Mouse (Mus musculus): ENCODE measurements around the gene Ralgps2. TPM values are rescaled to one million over a fixed set of nuclear protein-coding genes. Genes with fewer than 3 reads are reported as not detected.

Ralgps2 gene
- polyA plus RNA-seq, 1 experiment from 2014 or later, result 25.6 TPM

DNA sequence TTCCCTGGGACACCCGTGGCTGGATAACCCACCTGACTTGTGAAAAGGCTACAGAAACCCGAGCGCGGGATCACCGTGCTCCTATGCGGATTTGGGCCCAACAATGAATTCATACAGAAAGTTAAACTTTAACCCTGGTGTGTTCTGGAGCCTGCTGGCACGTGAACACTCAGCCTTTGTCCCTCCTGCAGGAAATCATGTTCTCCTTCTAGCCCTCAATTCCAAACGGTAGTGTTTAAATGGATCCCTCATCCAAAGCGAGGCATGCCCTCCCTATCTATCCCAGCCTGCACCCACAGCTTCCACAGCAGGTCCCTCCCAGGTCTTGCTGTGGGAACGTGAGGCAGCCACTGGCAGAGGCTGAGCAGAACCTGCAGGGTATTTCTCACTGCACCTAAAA, 131.1 kb downstream of the Ralgps2 start:
- Histone ChIP-seq H3K9ac (replicated peaks) (no peak overlapping the region), H3K27me3 (ENCODE audit: insufficient read depth, low read length) (no peaks in the 10 kb centered on the region), H3K36me3 (replicated peaks; ENCODE audit: insufficient read depth, low read length) (no peaks in the 10 kb centered on the region), H3K4me1 (ENCODE audit: insufficient read depth) (no peaks in the 10 kb centered on the region), H3K9me3 (ENCODE audit: low read length) (no peaks in the 10 kb centered on the region), H3K4me2 (ENCODE audit: low read depth, low read length) (no peak overlapping the region), H3K4me3 (ENCODE audit: low read depth, low read length) (no peak overlapping the region), H3K27ac (ENCODE audit: low read depth) (no peak overlapping the region)
- 61% methylated on average over 10 of the region's 10 CpGs for WGBS (ENCODE audit: insufficient replicate concordance)
- no peak for ATAC-seq
- TF ChIP-seq EP300 (IDR thresholded peaks at IDR 0.05; ENCODE audit: low read depth), result no peak
- no peak for TF ChIP-seq CTCF (IDR thresholded peaks at IDR 0.05; ENCODE audit: low read depth)
- DNase-seq, result no peak

DNA sequence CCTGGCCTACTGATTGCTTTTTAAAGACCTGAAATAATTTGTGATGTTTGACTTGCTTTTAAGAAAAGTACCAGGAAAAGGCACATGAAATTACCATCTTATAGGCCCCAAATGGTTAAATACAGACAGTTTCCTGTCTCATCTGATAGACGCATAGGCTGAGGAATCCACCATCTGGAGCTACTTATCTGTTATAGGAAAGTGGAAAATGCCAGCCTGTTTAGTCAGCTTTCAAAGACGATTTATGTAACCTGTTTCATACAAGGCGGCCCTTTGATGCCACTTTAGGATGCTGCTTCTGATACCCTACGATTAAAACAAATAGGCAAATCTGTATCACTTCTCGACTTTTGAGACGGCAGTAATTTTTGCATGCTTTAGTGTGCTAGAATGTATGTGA, 138.2 kb downstream of the Ralgps2 start:
- Histone ChIP-seq H3K4me2 (ENCODE audit: low read depth, low read length) (no peak overlapping the region), H3K9ac (replicated peaks) (no peak overlapping the region), H3K27ac (ENCODE audit: low read depth) (no peak overlapping the region), H3K9me3 (ENCODE audit: low read length) (no peaks in the 10 kb centered on the region), H3K4me3 (ENCODE audit: low read depth, low read length) (no peak overlapping the region), H3K36me3 (replicated peaks; ENCODE audit: insufficient read depth, low read length) (no peaks in the 10 kb centered on the region), H3K27me3 (ENCODE audit: insufficient read depth, low read length) (no peaks in the 10 kb centered on the region), H3K4me1 (ENCODE audit: insufficient read depth) (no peaks in the 10 kb centered on the region)
- DNase-seq (no peak), ATAC-seq (no peak)
- WGBS (ENCODE audit: insufficient replicate concordance), result 68% methylated on average over 6 of the region's 6 CpGs
- no peak for TF ChIP-seq EP300 (IDR thresholded peaks at IDR 0.05; ENCODE audit: low read depth)
- no peak for TF ChIP-seq CTCF (IDR thresholded peaks at IDR 0.05; ENCODE audit: low read depth)

DNA sequence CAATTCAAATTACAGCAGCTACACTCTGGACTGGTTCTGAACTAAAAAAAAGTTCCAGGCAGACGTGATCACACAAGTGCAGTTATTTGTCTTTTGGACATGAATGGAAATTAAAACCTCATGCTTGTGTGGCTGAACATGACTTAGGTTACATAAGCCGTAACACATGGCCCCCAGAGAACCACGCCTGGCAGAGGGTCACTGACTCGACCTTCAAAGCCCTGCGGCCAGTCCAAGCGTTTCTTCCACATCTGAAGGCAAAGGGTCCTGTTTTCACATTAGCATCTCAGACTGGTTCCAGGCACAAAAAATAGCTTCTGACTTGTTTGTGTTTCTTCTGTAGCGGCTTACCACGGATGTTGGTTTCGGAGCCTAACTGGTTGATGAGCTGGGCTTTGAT, 143.2 kb downstream of the Ralgps2 start:
- no peak for DNase-seq
- Histone ChIP-seq H3K4me2 (ENCODE audit: low read depth, low read length) (no peak overlapping the region), H3K9ac (replicated peaks) (no peak overlapping the region), H3K27ac (ENCODE audit: low read depth) (no peak overlapping the region), H3K4me1 (ENCODE audit: insufficient read depth) (no peaks in the 10 kb centered on the region), H3K36me3 (replicated peaks; ENCODE audit: insufficient read depth, low read length) (no peaks in the 10 kb centered on the region), H3K27me3 (ENCODE audit: insufficient read depth, low read length) (no peaks in the 10 kb centered on the region), H3K9me3 (ENCODE audit: low read length) (no peaks in the 10 kb centered on the region), H3K4me3 (ENCODE audit: low read depth, low read length) (no peak overlapping the region)
- 81% methylated on average over 9 of the region's 9 CpGs for WGBS (ENCODE audit: insufficient replicate concordance)
- no peak for ATAC-seq
- TF ChIP-seq CTCF (IDR thresholded peaks at IDR 0.05; ENCODE audit: low read depth) (no peak), EP300 (IDR thresholded peaks at IDR 0.05; ENCODE audit: low read depth) (no peak)

- no peaks in the 10 kb centered on the region for H3K4me1 ChIP-seq (ENCODE audit: insufficient read depth)
- TF ChIP-seq EP300 (IDR thresholded peaks at IDR 0.05; ENCODE audit: low read depth) (no peak), CTCF (IDR thresholded peaks at IDR 0.05; ENCODE audit: low read depth) (no peak)
- H3K4me2 ChIP-seq (ENCODE audit: low read depth, low read length), result no peak overlapping the region
- DNase-seq (no peak), ATAC-seq (no peak)
- H3K4me3 ChIP-seq (ENCODE audit: low read depth, low read length), result no peak overlapping the region
- no peaks in the 10 kb centered on the region for H3K36me3 ChIP-seq (replicated peaks; ENCODE audit: insufficient read depth, low read length)
- no peak overlapping the region for H3K27ac ChIP-seq (ENCODE audit: low read depth)
- no peak overlapping the region for H3K9ac ChIP-seq (replicated peaks)
- WGBS (ENCODE audit: insufficient replicate concordance), result 60% methylated on average over 5 of the region's 5 CpGs
- no peaks in the 10 kb centered on the region for H3K9me3 ChIP-seq (ENCODE audit: low read length)
- no peaks in the 10 kb centered on the region for H3K27me3 ChIP-seq (ENCODE audit: insufficient read depth, low read length)
These were observed 149.5 kb downstream of the Ralgps2 start for GRCm38 (mm10) chr1:156789844-156790490.

GRCm38 (mm10) chr1:156787164-156787863, 152.1 kb downstream of the Ralgps2 start:
- H3K4me1 ChIP-seq (ENCODE audit: insufficient read depth), result no peaks in the 10 kb centered on the region
- 54% methylated on average over 6 of the region's 6 CpGs for WGBS (ENCODE audit: insufficient replicate concordance)
- no peak overlapping the region for H3K4me3 ChIP-seq (ENCODE audit: low read depth, low read length)

DNA sequence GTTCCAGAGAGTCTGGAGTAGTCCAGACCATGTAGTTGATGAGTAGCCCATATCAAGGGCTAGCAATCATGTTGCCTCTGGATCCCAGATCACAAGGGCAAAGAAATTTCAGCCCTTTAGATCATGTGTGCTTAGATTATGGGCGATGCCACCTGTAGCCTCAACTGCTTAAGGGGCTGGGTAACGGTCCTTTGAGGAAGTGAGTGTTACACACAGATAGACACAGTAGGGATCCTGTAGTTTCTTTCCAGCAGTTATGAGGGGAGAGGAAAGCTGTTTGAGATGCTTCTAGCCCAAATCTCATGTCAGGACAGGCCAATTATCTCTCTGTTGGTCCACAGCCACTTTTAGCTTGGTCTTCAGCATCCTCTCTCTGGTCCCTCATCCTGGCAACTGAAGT, 153.4 kb downstream of the Ralgps2 start:
- no peak for DNase-seq
- Histone ChIP-seq H3K36me3 (replicated peaks; ENCODE audit: insufficient read depth, low read length) (no peaks in the 10 kb centered on the region), H3K4me3 (ENCODE audit: low read depth, low read length) (no peak overlapping the region), H3K9me3 (ENCODE audit: low read length) (no peaks in the 10 kb centered on the region), H3K9ac (replicated peaks) (no peak overlapping the region), H3K27me3 (ENCODE audit: insufficient read depth, low read length) (no peaks in the 10 kb centered on the region), H3K4me1 (ENCODE audit: insufficient read depth) (no peaks in the 10 kb centered on the region), H3K4me2 (ENCODE audit: low read depth, low read length) (no peak overlapping the region), H3K27ac (ENCODE audit: low read depth) (no peak overlapping the region)
- TF ChIP-seq CTCF (IDR thresholded peaks at IDR 0.05; ENCODE audit: low read depth) (no peak), EP300 (IDR thresholded peaks at IDR 0.05; ENCODE audit: low read depth) (no peak)
- ATAC-seq, result no peak
- 43% methylated on average over 2 of the region's 2 CpGs for WGBS (ENCODE audit: insufficient replicate concordance)

More at GRCm38 (mm10) chr1:156787164-156787863, 152.1 kb downstream of the Ralgps2 start:
- ATAC-seq, result no peak
- no peak overlapping the region for H3K4me2 ChIP-seq (ENCODE audit: low read depth, low read length)
- no peak overlapping the region for H3K27ac ChIP-seq (ENCODE audit: low read depth)
- no peaks in the 10 kb centered on the region for H3K27me3 ChIP-seq (ENCODE audit: insufficient read depth, low read length)
- H3K36me3 ChIP-seq (replicated peaks; ENCODE audit: insufficient read depth, low read length), result no peaks in the 10 kb centered on the region
- no peak for TF ChIP-seq CTCF (IDR thresholded peaks at IDR 0.05; ENCODE audit: low read depth)
- TF ChIP-seq EP300 (IDR thresholded peaks at IDR 0.05; ENCODE audit: low read depth), result no peak
- H3K9me3 ChIP-seq (ENCODE audit: low read length), result no peaks in the 10 kb centered on the region
- peak; percentile 6 for DNase-seq
- H3K9ac ChIP-seq (replicated peaks), result no peak overlapping the region
